Mouse (Mus musculus) neural tube, embryonic 11.5 days (tissue): ENCODE measurements around the gene Themis2. TPM values are rescaled to one million over a fixed set of nuclear protein-coding genes. Genes with fewer than 3 reads are reported as not detected.
A peak's percentile ranks its signal among the peaks of the same experiment; 100 is the strongest.
"Not testable (repeated sequence)": the region's sequence is repeated elsewhere in the genome, so short reads cannot be mapped to it uniquely, and the experiment has no call there.

Source experiments
- ATAC-seq: fragments of 200-750 bp; cut with Nextera tagmentation; 2 replicates; pipeline ENCODE4 v1.8.0; 2017; ENCODE audit warnings: moderate number of reproducible peaks, mild to moderate bottlenecking, moderate TSS enrichment, moderate library complexity; ENCODE audit not compliant: insufficient read depth, low FRiP score, low TSS enrichment
- DNase-seq: peaks from one replicate; pipeline ENCODE4 v3.0.0-alpha.2; 2015; ENCODE audit warnings: low spot score
- H3K27ac ChIP-seq: fragments of 300-500 bp; sonication (generic); 2 replicates; pipeline ENCODE4 v1.5.1; 2014; ENCODE audit warnings: low read depth, mild to moderate bottlenecking, low read length
- H3K27me3 ChIP-seq: fragments of 300-500 bp; sonication (generic); 2 replicates; pipeline ENCODE4 v1.6.1; 2014; ENCODE audit warnings: mild to moderate bottlenecking, low read length, mixed read lengths; ENCODE audit not compliant: control insufficient read depth, insufficient read depth
- H3K36me3 ChIP-seq: fragments of 300-500 bp; sonication (generic); 2 replicates; pipeline ENCODE4 v1.6.1; 2014; ENCODE audit warnings: mild to moderate bottlenecking, low read length, moderate library complexity, mixed read lengths; ENCODE audit not compliant: control insufficient read depth, insufficient read depth
- H3K4me1 ChIP-seq: fragments of 300-500 bp; sonication (generic); 2 replicates; pipeline ENCODE4 v1.6.1; 2014; ENCODE audit warnings: low read length, mixed read lengths; ENCODE audit not compliant: control insufficient read depth, insufficient read depth
- H3K4me2 ChIP-seq: fragments of 300-500 bp; sonication (generic); 2 replicates; pipeline ENCODE4 v1.6.1; 2014; ENCODE audit warnings: low read depth, mild to moderate bottlenecking, moderate library complexity
- H3K4me3 ChIP-seq: fragments of 300-500 bp; sonication (generic); 2 replicates; pipeline ENCODE4 v1.5.1; 2014; ENCODE audit warnings: low read depth, low read length
- H3K9ac ChIP-seq: fragments of 300-500 bp; sonication (generic); 2 replicates; pipeline ENCODE4 v1.6.1; 2014; ENCODE audit warnings: mild to moderate bottlenecking, low read length
- H3K9me3 ChIP-seq: fragments of 300-500 bp; sonication (generic); 2 replicates; pipeline ENCODE4 v1.6.1; 2016; ENCODE audit warnings: low read length; ENCODE audit not compliant: control insufficient read depth
- WGBS: fragments of 180-500 bp; shearing (Covaris S2); extraction: QIAGEN DNeasy Blood & Tissue Kit; methylation state at CpG from one replicate; pipeline ENCODE4 v1.1.7; 2014; 5-methylcytosine and 5-hydroxymethylcytosine counted together
- polyA plus RNA-seq: library from polyadenylated mRNA; unstranded; fragments of >200 nt; fragmentation: Nextera tagmentation; extraction: Ambion mirVana; gene quantifications from 2 replicates; pipeline ENCODE4 v1.2.1, GENCODE M21; 2014

Gene Themis2
- polyA plus RNA-seq, 1 experiment from 2014 or later: 1.1 TPM

DNA sequence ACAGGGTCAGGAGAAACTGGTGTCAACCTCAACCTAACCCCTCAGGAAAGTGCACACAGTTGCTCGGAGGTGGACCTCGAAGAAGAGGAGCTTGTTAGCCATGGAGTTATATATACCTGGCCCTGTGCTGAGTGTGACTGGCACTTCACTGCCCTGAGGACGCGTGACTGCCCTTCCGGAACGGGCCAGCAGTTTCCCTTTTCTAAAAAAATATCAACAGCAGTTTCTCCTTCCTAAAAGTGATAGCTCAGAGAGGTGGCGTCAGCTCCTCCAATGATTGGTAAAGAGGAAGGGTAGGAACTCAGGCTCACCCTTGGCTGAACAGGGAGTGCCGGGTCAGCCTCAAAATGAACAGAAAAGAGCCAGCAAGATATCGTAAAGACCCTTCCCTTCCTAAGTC lies 2.2 kb downstream of the Themis2 start:
- no peak for ATAC-seq
- WGBS: 71% methylated on average over 9 of the region's 9 CpGs

DNA sequence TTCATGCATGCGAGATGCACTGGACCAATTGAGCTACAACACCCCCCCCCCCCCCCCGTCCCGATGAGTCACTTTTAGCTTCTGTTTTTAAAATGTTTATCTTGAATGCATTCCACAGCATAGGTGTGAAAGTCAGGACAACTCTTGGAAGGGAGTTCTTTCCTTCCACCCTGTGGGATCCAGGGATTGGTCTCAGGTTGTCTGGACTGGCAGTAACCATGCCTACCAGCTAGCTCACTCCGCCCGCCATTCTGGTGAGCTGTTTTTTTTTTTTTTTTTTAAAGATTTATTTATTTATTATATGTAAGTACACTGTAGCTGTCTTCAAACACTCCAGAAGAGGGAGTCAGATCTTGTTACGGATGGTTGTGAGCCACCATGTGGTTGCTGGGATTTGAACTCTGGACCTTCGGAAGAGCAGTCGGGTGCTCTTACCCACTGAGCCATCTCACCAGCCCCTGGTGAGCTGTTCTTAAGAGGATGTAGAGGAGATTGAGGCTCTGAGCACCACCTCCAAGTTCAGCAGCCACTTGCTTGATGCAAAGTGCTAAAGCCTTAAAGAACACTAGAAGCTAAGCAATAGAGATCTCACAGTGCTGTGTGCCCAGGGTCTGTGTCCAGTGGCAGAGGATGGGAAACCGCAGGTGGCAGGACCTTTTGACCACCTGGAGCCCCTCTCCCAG lies 2.7 kb downstream of the Themis2 start:
- not testable (repeated sequence) for ATAC-seq, H3K36me3 ChIP-seq, H3K4me3 ChIP-seq, H3K4me2 ChIP-seq, H3K27ac ChIP-seq, H3K27me3 ChIP-seq, H3K9ac ChIP-seq, H3K9me3 ChIP-seq, DNase-seq, H3K4me1 ChIP-seq
- 89% methylated on average over 8 of the region's 9 CpGs for WGBS

More for the DNA sequence above, 2.2 kb downstream of the Themis2 start:
- DNase-seq: no peak
- Histone ChIP-seq H3K36me3 (no peaks in the 10 kb centered on the region), H3K4me1 (no peaks in the 10 kb centered on the region), H3K9ac (no peak overlapping the region), H3K27me3 (no peaks in the 10 kb centered on the region; the same call in 1 of the 2 replicates), H3K4me2 (no peak overlapping the region), H3K27ac (no peak overlapping the region), H3K9me3 (no peaks in the 10 kb centered on the region), H3K4me3 (no peak overlapping the region)

DNA sequence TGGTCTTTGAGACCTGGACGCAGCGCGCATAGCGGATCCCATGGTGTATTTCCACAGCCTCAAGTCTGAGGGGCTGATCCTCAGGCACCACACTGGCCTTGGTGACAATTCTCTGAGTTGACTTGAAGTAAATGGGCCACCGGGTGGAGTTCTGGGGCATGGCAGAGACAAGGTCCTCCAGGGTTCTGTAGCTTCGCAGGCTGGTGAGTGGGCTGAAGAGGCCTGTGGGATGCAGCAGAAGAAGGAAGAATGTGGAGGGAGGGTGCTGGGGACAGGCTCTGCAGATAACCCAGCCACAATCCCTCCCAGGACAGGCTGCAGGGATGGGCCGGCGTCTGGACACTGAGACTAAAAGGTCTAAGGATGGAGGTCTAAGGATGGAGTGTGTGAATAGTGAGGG lies 6.5 kb downstream of the Themis2 start:
- WGBS: 82% methylated on average over 8 of the region's 8 CpGs

GRCm38 (mm10) chr4:132785228-132785627 lies 11.0 kb downstream of the Themis2 start:
- Histone ChIP-seq H3K27ac (no peak overlapping the region), H3K4me1 (no peaks in the 10 kb centered on the region), H3K9me3 (no peaks in the 10 kb centered on the region), H3K9ac (no peak overlapping the region), H3K4me2 (no peak overlapping the region), H3K4me3 (no peak overlapping the region), H3K27me3 (no peaks in the 10 kb centered on the region), H3K36me3 (no peaks in the 10 kb centered on the region; the same call in 1 of the 2 replicates)
- no peak for DNase-seq
- 91% methylated on average over 13 of the region's 13 CpGs for WGBS
- ATAC-seq: no peak

More for the DNA sequence above, 6.5 kb downstream of the Themis2 start:
- Histone ChIP-seq H3K4me2 (no peak overlapping the region), H3K27ac (no peak overlapping the region), H3K4me1 (no peaks in the 10 kb centered on the region), H3K9me3 (no peaks in the 10 kb centered on the region), H3K9ac (no peak overlapping the region), H3K36me3 (no peaks in the 10 kb centered on the region; the same call in 1 of the 2 replicates), H3K27me3 (no peaks in the 10 kb centered on the region; the same call in 1 of the 2 replicates), H3K4me3 (no peak overlapping the region)
- no peak for ATAC-seq
- DNase-seq: no peak

DNA sequence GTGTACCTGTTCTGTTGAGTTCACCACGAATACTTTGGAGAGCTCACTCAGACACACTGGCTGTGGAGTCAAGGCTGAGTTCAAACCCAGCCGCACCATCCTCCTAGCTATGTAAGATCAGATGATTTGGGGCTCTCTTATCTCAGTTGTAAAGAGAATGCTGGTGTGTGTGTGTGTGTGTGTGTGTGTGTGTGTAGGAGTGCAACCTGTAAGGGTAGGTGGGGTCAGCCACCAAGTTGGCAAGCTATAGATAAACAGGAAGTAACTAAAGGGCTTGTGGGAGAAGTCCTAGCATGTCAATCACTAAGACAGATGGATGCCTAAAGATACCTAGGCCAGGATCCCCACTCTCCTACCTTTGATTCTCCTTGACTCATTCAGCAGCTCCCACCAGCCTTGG lies 12.5 kb downstream of the Themis2 start:
- Histone ChIP-seq H3K27me3 (no peaks in the 10 kb centered on the region), H3K4me1 (no peaks in the 10 kb centered on the region), H3K4me2 (no peak overlapping the region), H3K4me3 (no peak overlapping the region), H3K9ac (no peak overlapping the region), H3K9me3 (no peaks in the 10 kb centered on the region), H3K27ac (no peak overlapping the region), H3K36me3 (peaks cover 3% of the 10 kb centered on the region)
- DNase-seq: no peak
- ATAC-seq: no peak
- WGBS: 93% methylated on average over 2 of the region's 2 CpGs

- Histone ChIP-seq H3K4me3 (no peak overlapping the region), H3K4me1 (no peaks in the 10 kb centered on the region), H3K9ac (no peak overlapping the region), H3K36me3 (peaks cover 20% of the 10 kb centered on the region), H3K27ac (no peak overlapping the region), H3K27me3 (no peaks in the 10 kb centered on the region), H3K4me2 (no peak overlapping the region), H3K9me3 (no peaks in the 10 kb centered on the region)
- 93% methylated on average over 4 of the region's 4 CpGs for WGBS
- ATAC-seq (no peak), DNase-seq (no peak)
Measured at GRCm38 (mm10) chr4:132780288-132780687, 15.9 kb downstream of the Themis2 start.

- DNase-seq: no peak
- H3K9me3 ChIP-seq: no peaks in the 10 kb centered on the region
- H3K36me3 ChIP-seq: peaks cover 22% of the 10 kb centered on the region
- H3K4me2 ChIP-seq: no peak overlapping the region
- H3K27ac ChIP-seq: no peak overlapping the region
- H3K27me3 ChIP-seq: no peaks in the 10 kb centered on the region
- ATAC-seq: no peak
- no peak overlapping the region for H3K9ac ChIP-seq
- 95% methylated on average over 6 of the region's 6 CpGs for WGBS
- H3K4me3 ChIP-seq: no peak overlapping the region
- H3K4me1 ChIP-seq: no peaks in the 10 kb centered on the region
Measured at GRCm38 (mm10) chr4:132778562-132779201, 17.5 kb downstream of the Themis2 start.

DNA sequence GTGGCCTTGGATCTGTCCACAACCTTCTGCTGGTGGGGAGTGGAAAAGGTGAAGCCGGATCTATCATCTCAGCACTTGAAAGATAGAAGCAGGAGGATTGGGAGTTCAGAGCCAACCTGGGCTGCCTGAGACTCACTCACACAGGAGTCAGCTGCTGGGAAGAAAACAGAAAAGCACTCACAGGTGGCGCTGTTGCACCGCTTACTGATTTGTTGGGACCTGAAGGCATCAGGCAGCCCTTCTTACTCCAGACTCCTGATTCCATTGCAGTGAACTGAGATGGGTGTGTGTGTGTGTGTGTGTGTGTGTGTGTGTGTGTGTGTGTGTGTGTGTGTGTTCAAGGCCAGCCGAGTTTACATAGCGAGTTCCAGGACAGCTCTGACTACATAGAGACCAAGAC lies 19.4 kb downstream of the Themis2 start:
- Histone ChIP-seq H3K4me1 (no peaks in the 10 kb centered on the region), H3K4me3 (no peak overlapping the region), H3K4me2 (no peak overlapping the region), H3K27me3 (no peaks in the 10 kb centered on the region), H3K9ac (no peak overlapping the region), H3K9me3 (no peaks in the 10 kb centered on the region), H3K36me3 (peaks cover 28% of the 10 kb centered on the region), H3K27ac (no peak overlapping the region)
- DNase-seq: peak; percentile 51
- ATAC-seq: no peak
- 91% methylated on average over 5 of the region's 5 CpGs for WGBS

GRCm38 (mm10) chr4:132774905-132775304 lies 21.3 kb downstream of the Themis2 start:
- no peak overlapping the region for H3K27ac ChIP-seq
- ATAC-seq (no peak), DNase-seq (no peak)
- no peak overlapping the region for H3K4me2 ChIP-seq
- no peak overlapping the region for H3K4me3 ChIP-seq
- no peaks in the 10 kb centered on the region for H3K27me3 ChIP-seq
- H3K36me3 ChIP-seq: peaks cover 28% of the 10 kb centered on the region
- H3K9ac ChIP-seq: no peak overlapping the region
- 88% methylated on average over 3 of the region's 3 CpGs for WGBS
- H3K9me3 ChIP-seq: no peaks in the 10 kb centered on the region
- no peaks in the 10 kb centered on the region for H3K4me1 ChIP-seq
